Mouse (Mus musculus): ENCODE results near the gene Gdf11.

The Gdf11 gene

DNA sequence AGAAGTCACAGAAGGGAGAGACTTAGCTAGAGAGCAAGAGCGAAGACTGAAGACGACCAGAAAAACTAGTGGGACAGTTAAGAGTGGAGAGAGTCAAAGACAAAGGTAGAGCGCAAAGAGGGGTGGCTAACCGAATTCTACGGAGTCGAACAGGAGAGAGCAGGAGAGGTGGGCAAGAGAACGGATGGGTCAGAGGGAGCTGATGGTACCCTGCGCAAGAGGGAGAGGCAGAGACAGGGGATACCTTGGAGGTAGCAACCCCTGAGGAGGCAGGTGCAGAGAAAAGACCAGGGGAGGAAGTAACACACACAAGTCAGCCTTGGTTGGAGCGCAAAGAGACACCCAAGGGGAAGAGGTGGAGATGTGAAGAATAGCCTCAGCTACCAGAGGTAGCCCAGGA lies 728 bp upstream of the Gdf11 start:
- no peak for DNase-seq (ENCODE audit: low read depth)

DNA sequence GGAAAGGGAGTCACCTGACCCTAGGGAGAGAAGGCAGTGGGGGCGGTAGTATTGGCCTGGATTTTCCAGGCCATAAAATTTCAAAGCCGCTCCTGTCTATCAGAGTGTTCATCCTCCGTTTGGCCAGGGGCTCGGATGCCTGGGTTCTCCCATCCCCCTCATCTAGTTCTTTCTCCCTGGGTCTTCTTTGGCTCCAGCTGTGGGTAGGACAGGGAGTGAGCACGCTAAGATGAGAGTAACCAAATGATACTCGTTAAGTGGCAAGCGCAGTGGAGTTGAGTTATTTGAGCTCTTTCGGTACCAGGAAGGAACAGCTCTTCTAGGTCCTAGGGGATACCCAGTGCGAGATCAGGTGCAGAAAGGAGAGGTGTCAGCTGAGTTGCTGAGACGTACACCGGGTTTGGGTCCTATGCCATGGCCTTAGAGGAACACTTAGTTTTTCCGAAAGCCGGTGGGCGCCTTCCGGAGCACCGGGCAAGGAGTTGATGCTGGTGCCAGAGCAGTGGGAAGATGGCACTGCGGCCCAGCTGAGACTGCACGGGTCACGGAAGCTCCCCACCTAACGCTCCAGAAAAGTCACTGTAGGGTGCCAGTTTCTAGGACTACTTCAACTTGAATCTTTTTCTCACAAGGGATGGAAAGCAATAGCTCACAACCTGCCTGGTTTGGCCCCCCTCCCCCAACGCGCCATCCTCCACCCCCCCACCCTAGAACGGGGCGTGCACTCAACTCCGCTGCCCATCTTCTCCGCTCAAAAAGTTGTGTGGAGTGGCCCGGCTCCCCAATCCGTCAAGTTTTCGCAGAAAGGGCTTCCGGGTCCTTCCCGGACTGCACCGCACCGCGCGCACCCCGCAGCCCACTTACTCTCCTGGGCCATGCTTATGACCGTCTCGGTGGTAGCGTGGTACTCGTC lies 879 bp downstream of the Gdf11 start:
- no peak for DNase-seq (ENCODE audit: low read depth)

DNA sequence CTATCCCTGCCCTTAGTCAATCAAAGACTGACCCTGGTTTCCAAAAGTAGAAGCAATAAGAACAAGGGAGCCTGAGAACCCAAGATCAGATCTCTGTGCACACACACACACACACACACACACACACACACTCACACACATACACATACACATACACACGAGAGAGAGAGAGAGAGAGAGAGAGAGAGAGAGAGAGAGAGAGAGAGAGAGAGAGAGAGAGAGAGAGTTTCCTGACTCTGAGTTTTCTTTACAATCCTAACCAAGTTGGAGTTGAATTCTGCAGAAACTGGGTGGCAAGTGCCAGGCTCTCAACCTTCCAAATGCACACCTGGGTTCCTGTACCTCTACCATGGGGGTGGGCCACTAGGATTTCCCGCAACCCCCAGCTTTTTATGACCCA lies 1.7 kb downstream of the Gdf11 start:
- no peak for DNase-seq (ENCODE audit: low read depth)

DNA sequence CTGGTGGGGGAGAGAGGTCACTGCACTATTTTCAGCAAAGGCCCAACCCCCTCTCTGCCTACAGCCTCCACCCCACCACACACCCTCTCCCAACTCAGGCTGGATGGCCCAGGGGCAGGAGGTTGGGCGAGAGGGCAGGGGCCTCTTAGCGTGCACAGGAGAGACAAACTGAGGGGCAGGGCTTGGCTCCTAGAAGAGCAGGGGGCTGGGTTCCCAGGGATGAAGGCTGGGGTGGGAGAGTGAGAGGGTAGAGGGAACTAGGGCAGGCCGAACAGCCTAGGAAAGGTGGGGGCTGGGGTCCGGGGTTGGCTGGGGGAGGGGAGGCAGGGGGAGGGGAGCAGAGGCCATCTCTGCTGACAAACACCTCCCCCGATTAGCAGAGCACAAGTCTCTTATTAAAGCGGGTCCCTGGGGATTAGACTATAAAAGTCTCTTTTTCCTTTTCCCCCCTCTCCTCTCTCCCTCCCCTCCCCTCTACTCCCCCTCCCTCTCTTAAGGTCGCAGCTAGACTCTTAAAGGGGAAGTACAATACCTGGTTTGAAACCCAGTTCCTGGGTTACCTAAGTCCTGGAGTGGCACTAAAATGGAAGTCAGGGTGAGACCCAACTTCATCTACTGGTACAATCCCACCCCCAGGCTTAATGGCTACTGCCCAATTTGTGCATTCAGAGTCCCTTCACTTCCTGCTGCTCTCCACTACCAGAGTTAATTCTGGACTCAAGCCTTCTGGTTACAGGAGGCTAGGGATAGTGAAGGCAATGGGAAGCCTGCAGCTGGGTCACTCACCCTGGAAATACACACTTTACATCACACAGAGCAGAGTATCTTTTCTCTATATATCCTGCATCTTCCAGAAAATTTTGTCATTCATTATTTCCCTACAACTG lies 2.3 kb downstream of the Gdf11 start:
- DNase-seq (ENCODE audit: low read depth): no peak

DNA sequence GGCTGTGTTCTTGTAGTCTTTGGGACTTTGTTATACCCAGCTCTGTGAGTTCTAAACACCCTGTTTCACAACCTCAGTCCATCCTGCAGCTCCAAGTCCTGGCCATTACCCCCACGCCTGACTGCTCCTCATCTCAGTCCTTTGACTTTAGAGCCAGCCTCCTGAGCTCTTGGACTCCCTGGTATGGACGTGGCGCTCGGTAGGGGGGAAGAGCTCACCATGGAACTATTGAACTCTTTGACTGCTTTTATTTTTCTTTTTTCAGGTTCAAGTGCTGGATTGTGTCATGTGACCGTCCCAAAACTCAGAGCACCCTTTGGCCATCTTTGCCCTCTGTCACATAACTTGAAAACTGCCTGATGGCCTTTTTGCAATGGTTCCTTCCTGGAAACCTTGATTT lies 9.5 kb downstream of the Gdf11 start:
- no peak for DNase-seq (ENCODE audit: low read depth)

DNA sequence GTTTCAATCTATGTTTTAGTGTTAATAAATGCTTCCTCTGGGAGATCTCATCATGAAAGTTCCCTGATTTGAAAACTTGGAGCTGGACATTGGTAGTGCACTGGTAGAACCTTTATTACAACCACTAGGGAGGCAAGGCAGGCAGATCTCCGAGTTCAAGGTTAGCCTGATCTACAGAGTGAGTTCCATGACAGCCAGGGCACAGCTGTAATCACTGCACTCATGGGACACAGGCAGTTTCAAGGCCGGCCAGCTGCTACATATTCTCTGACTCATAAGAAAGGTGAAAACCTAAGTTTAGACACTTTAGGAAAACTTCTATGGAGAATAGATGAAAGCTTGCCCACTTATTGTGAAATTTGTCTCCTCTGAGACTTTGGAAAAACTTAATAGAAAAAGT lies 12.7 kb downstream of the Gdf11 start:
- DNase-seq (ENCODE audit: low read depth): no peak

DNA sequence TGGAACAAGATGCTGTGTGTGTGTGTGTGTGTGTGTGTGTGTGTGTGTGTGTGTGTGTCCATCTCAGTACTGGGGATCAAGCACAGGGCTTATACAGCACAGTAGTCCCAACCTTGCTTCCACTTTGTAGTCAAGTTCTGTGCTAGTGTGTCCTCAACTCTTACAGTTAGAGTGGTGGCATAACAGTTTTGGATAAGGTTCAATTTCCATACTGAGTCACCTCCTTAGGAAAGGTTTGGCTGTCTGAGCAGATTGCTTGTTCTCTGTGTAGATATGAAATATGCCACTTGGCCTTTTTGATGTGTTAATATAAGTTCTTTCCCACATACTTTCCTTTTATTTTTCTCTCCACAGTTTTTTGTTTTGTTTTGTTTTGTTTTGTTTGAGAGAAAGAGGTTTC lies 13.2 kb downstream of the Gdf11 start:
- no peak for DNase-seq (ENCODE audit: low read depth)

DNA sequence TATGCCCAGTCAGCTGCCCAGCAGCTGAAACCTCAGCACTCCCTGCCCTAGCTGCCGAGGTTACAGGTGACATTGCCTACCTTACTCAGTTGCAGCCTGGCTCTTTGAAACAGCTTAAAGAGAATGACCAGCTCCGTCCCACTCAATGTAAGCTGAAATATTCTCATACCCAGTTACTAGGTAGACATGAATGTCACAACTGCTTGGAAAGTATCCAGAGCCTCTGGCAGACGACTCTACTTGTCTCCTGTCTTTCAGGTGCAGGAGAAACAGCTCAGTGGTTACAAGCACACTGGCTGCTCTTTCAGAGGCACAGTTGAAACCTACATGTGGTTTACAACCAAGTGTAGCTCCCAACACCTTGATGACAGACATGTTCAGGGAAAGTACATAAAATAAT lies 21.2 kb downstream of the Gdf11 start:
- no peak for DNase-seq (ENCODE audit: low read depth)

DNA sequence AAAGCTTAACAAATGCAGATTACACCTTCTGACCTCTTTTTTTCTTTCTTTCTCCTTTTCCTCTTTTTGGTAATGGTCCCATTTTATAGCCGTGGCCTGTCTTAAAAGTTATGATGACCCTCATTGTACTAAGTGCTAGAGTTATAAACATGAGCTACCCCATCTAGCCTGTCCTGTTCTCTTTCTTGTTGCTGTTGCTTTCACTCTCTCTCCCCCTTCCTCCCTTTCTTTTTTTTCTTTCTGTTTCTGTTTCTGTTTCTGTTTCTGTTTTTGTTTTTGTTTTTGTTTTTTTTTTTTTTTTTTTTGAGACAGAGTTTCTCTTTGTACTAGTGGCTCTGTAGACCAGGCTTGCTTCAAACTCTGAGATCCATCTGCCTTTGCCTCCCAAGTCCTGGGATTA lies 25.0 kb downstream of the Gdf11 start:
- DNase-seq (ENCODE audit: low read depth): no peak

DNA sequence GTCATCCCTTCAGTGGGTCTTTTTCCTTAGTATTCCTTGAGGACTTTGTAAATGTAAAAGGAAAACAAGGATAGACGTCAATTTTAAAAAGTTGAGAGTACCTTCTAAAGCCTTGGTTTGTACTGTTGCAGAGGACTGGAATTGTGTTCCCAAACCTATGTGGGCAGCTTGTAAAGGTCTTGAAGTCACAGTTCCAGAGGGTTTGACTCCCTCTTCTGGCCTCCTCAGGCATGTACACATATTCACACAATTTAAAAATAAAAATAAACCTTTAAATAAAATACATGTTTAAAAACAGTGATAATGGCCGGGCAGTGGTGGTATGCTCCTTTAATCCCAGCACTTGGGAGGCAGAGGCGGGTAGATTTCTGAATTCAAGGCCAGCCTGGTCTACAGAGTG lies 25.5 kb downstream of the Gdf11 start:
- no peak for DNase-seq (ENCODE audit: low read depth)

DNA sequence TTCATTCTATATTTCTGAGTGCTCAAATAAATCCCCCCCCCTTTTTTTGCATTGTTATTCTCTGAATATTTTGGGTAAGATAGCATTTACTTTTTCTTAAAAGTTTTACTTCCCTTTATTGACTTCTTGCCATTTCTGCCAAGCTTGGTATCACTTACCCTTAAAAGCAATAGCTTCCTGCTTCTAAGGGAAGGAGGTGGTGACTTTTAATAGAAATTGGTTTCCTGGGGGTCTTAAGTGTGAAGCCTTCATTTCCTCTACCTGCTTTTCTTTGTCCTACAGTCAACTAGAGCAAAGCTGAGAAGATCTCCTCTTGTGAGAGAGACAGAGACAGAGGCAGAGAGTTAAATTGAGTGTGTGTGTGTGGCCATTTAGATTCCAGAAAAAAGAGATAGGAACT lies 30.3 kb downstream of the Gdf11 start:
- DNase-seq (ENCODE audit: low read depth): no peak

DNA sequence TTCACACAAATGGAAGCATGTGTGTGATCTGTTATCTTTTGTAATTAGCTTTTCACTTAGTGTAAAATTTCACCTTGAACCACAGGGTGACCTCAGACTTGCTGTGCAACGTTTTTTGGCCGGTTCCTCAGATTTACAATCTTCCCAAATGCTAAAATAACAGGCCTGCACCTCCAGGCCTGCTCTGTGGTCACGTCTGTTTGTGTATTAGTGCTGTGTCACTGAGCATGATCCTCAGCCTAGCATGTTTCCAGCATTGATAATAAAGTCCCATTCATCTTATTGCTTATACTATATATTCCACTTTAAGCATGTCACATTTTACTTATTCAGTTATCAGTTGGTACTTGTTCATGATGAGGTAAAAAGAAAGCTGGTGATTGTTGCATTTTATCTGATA lies 41.2 kb downstream of the Gdf11 start:
- DNase-seq (ENCODE audit: low read depth): no peak

DNA sequence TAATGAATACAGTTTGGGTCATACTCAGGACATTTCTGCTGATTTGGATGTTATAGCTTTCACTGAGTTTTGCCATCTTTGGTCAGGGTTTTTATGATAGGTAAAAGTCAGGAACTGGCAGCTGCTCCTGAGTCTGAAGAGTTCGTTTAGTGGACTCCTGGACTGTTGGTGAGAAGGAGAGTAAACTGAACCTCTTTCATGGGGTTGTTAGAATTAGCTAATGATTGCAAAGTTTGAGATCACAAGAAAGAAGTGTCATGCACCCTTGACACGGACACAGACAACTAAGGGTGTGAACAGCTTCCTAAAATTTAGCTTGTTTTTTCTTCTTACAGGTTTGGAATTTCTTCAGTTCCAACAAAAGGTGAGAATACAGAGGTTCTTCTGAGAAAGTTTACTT lies 43.1 kb downstream of the Gdf11 start:
- DNase-seq (ENCODE audit: low read depth): no peak

DNA sequence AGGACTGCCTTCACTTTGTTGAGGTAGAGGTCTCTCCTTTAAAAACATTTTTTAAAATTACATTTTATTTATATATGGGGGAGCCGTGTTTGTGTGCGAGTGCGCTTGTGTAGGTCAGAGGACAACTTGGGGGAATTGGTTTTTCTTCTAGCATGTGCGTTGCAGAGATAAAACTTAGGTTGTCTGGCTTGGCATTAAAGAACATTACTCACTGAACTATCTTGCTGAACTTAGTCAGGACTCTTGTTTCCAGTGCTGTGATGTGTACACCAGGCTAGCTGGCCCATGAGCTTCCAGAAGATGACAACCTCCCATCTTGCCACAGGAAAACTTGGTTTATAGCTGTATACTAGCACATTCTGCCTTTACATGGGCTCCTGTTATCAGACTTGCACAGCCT lies 44.9 kb downstream of the Gdf11 start:
- DNase-seq (ENCODE audit: low read depth): no peak

DNA sequence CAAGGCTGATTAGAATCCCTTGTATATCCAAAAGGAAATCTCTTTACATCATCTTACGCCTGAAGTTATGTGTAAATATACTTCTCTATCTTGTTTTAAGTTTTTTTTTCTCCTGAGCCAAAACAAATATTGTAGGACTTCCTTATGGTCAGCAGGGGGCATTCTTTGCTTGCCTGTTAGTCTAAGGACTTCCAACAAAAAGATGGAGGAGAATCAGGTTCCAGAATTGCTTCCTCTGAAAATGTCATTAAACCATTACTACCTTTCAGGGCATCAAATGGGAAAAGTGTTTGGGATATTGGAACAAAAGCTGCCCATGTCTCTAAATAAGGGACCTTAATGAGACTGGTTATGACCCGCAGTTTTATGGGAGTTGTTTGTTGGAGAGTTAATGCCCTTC lies 46.0 kb downstream of the Gdf11 start:
- no peak for DNase-seq (ENCODE audit: low read depth)

DNA sequence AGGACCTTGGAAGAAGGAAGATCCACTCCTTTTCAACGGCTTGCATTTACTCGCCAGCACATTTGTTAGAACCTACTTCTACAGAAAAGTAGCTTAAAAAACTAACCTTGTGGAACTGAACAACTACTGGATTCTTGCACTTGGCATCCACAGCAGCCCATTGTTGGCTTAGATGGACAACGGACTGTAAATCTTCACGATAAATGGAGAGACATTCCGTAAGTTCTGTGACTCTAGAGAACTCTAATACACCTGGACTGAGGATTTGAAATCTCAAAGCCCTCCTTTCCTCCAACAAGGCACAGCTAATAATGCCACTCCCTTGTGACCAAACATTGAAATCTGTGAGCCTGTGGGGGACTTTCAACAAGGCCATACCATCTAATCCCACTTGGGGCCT lies 48.3 kb downstream of the Gdf11 start:
- no peak for DNase-seq (ENCODE audit: low read depth)

DNA sequence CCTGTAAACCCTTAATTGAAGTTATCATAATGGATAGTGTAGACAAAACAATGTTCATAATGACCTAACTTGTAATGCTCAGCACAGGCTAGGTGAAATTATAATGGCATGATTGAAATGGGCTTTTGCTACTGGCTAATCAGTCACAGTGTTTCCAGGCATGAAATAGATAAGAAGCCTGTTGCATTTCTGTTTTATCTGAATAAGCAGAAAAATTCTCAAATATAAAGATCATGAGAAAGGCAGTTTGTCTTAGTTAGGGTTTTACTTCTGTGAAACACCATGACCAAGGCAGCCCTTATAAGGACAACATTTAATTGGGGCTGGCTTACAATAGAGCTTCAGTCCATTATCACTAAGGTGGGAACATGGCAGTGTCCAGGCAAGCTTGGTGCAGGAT lies 50.9 kb downstream of the Gdf11 start:
- no peak for DNase-seq (ENCODE audit: low read depth)

DNA sequence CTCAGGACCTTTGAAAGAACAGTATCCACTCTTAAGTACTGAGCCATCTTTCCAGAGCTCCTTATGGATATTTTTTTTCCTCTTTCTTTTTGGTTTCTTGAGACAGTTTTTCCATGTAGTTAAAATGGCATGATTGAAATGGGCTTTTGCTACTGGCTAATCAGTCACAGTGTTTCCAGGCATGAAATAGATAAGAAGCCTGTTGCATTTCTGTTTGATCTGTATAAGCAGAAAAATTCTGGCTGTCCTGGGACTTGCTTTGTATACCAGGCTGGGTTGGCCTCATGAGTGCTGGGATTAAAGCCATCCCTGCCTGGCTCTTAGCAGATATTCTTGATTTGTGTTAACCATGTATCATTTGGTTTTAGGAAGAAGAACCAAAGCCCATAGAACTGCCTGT lies 52.1 kb downstream of the Gdf11 start:
- DNase-seq (ENCODE audit: low read depth): no peak

DNA sequence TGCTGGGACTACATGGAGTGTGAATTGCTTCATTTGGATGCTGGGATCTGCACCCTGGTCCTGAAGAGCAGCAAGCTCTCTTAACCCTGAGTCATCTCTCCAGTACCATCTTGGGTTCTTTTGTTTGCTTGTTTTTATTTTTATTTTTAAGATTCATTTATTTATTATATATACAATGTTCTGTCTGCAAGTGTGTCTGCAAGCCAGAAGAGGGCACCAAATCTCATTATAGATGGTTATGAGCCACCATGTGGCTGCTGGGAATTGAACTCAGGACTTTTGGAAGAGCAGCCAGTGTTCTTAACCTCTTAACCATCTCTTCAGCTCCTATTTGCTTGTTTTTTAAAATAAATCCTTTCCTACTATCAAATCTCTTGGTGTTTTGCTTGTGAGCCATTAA lies 54.1 kb downstream of the Gdf11 start:
- no peak for DNase-seq (ENCODE audit: low read depth)

Measured in c-Kit-positive CD71-negative TER-119-negative erythroid progenitor cells, embryonic 14.5 days (primary cell).